Mouse (Mus musculus) ES-E14 (cell line): ENCODE data around the gene Tdrkh.

Source experiments
- CHD2 ChIP-seq: IDR thresholded peaks from 2 replicates; pipeline ENCODE4 v1.6.1; 2014; ENCODE audit warnings: mild to moderate bottlenecking, low read depth, low read length, inconsistent platforms
- HCFC1 ChIP-seq: IDR thresholded peaks from 2 replicates; pipeline ENCODE4 v1.6.1; 2012; ENCODE audit warnings: low read length, inconsistent platforms, borderline replicate concordance; ENCODE audit not compliant: insufficient read depth
- MAFK ChIP-seq: IDR thresholded peaks from 2 replicates; pipeline ENCODE4 v1.6.1; 2014; ENCODE audit warnings: mild to moderate bottlenecking, low read depth, low read length, inconsistent platforms; ENCODE audit not compliant: insufficient read depth
- ZC3H11A ChIP-seq: IDR thresholded peaks from 2 replicates; pipeline ENCODE4 v1.6.1; 2012; ENCODE audit warnings: low read depth, mild to moderate bottlenecking, inconsistent platforms, low read length, borderline replicate concordance
- ZNF384 ChIP-seq: IDR thresholded peaks from 2 replicates; pipeline ENCODE4 v1.6.1; 2012; ENCODE audit warnings: low read depth, low read length, inconsistent platforms

- no peak for TF ChIP-seq CHD2
- no peak for TF ChIP-seq ZC3H11A
- TF ChIP-seq MAFK = no peak
- no peak for TF ChIP-seq HCFC1
- TF ChIP-seq ZNF384 = no peak
Measured at GRCm38 (mm10) chr3:94412530-94412929, 543 bp upstream of the Tdrkh start.
